Mouse (Mus musculus): ENCODE results near the gene Ppp1r21. TPM values are rescaled to one million over a fixed set of nuclear protein-coding genes. Genes with fewer than 3 reads are reported as not detected.

The Ppp1r21 gene
- total and polyA plus RNA-seq, 2 experiments from 2014 or later = 25.7 to 63.4 TPM

- Histone ChIP-seq H3K36me3 (ENCODE audit: insufficient read depth) (no peaks in the 10 kb centered on the region), H3K27me3 (ENCODE audit: insufficient read depth, low read length) (no peaks in the 10 kb centered on the region), H3K9ac (no peak overlapping the region), H3K9me3 (ENCODE audit: low read length) (no peaks in the 10 kb centered on the region), H3K4me2 (ENCODE audit: low read depth) (no peak overlapping the region), H3K4me1 (ENCODE audit: insufficient read depth) (no peaks in the 10 kb centered on the region), H3K4me3 (ENCODE audit: low read depth, low read length) (no peak overlapping the region), H3K27ac (ENCODE audit: low read depth, low read length) (no peak overlapping the region)
- no peak for TF ChIP-seq CTCF (IDR thresholded peaks at IDR 0.05; ENCODE audit: low read depth)
- ATAC-seq = no peak
- 73% methylated on average over 6 of the region's 6 CpGs for WGBS
- DNase-seq = no peak
Observed at GRCm38 (mm10) chr17:88613172-88613571, 83.3 kb downstream of the Ppp1r21 start.

- WGBS = 96% methylated on average over 3 of the region's 3 CpGs
- DNase-seq = no peak
- Histone ChIP-seq H3K9ac (no peak overlapping the region), H3K36me3 (ENCODE audit: insufficient read depth) (no peaks in the 10 kb centered on the region), H3K27me3 (ENCODE audit: insufficient read depth, low read length) (no peaks in the 10 kb centered on the region), H3K9me3 (ENCODE audit: low read length) (no peaks in the 10 kb centered on the region), H3K4me3 (ENCODE audit: low read depth, low read length) (no peak overlapping the region), H3K4me2 (ENCODE audit: low read depth) (no peak overlapping the region), H3K27ac (ENCODE audit: low read depth, low read length) (no peak overlapping the region), H3K4me1 (ENCODE audit: insufficient read depth) (no peaks in the 10 kb centered on the region)
- ATAC-seq = no peak
- no peak for TF ChIP-seq CTCF (IDR thresholded peaks at IDR 0.05; ENCODE audit: low read depth)
Observed at GRCm38 (mm10) chr17:88613721-88614120, 83.8 kb downstream of the Ppp1r21 start.

GRCm38 (mm10) chr17:88614234-88614633, 84.3 kb downstream of the Ppp1r21 start:
- TF ChIP-seq CTCF (IDR thresholded peaks at IDR 0.05; ENCODE audit: low read depth) = no peak
- no peak for DNase-seq
- H3K27ac ChIP-seq (ENCODE audit: low read depth, low read length) = no peak overlapping the region
- no peak overlapping the region for H3K4me2 ChIP-seq (ENCODE audit: low read depth)
- H3K27me3 ChIP-seq (ENCODE audit: insufficient read depth, low read length) = no peaks in the 10 kb centered on the region
- WGBS = 43% methylated on average over 3 of the region's 3 CpGs
- ATAC-seq = no peak
- no peaks in the 10 kb centered on the region for H3K4me1 ChIP-seq (ENCODE audit: insufficient read depth)
- no peak overlapping the region for H3K4me3 ChIP-seq (ENCODE audit: low read depth, low read length)
- no peak overlapping the region for H3K9ac ChIP-seq
- H3K36me3 ChIP-seq (ENCODE audit: insufficient read depth) = no peaks in the 10 kb centered on the region
- no peaks in the 10 kb centered on the region for H3K9me3 ChIP-seq (ENCODE audit: low read length)

DNA sequence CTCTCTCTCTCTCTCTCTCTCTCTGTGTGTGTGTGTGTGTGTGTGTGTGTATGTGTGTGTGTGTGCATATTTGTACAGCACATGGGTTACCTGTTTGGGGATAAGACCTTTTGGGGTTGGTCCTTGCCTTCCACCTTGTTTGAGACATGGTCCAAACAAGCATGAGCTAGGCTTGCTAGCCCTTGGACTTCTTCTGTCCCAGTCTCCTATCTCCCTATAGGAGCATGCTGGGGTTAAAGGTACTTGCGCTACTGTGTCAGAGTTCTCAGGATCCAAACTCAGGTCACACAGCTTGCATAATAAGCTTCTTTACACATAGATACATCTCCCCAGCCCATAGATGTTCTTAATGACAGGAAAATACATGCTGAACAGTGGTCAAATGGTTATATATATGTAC, 84.8 kb downstream of the Ppp1r21 start:
- no peak for TF ChIP-seq CTCF (IDR thresholded peaks at IDR 0.05; ENCODE audit: low read depth)
- H3K27ac ChIP-seq (ENCODE audit: low read depth, low read length) = no peak overlapping the region
- WGBS = 96% methylated on average over 1 of the region's 1 CpGs
- DNase-seq (no peak), ATAC-seq (no peak)
- H3K36me3 ChIP-seq (ENCODE audit: insufficient read depth) = no peaks in the 10 kb centered on the region
- H3K9me3 ChIP-seq (ENCODE audit: low read length) = no peaks in the 10 kb centered on the region
- H3K4me2 ChIP-seq (ENCODE audit: low read depth) = no peak overlapping the region
- no peaks in the 10 kb centered on the region for H3K4me1 ChIP-seq (ENCODE audit: insufficient read depth)
- no peak overlapping the region for H3K4me3 ChIP-seq (ENCODE audit: low read depth, low read length)
- no peak overlapping the region for H3K9ac ChIP-seq
- no peaks in the 10 kb centered on the region for H3K27me3 ChIP-seq (ENCODE audit: insufficient read depth, low read length)

DNA sequence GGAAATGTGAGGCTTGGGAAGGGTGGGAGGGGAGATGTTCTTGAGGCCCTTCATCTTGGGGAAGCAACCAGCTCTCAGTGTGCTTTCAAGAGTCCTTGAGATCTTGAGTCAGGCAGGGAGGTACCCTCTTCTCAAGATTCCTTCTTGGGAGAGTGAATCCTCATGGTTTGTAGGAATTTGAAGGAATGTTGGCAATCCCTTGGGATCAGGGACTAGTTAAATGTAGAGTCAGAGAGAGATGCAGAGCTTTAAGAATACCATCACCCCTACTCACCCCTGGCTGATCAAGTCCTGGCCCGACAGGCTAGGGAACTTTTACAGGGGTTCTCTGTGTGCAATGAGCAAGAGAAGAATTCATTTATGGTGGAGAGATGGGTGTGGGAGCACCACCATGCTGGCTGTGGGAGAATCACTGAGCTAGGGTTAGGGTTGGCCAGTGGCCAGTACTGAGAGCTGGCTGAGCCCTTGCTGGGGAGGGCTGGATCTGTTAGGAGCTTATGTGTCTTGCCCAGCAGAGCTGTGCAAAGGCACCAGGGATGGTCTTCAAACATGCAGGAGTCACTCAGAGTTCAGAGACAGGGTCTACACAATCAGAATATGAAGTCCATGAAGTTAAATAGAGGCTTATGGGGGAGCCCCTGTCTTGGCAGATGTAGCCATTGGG, 85.7 kb downstream of the Ppp1r21 start:
- H3K9ac ChIP-seq = no peak overlapping the region
- no peaks in the 10 kb centered on the region for H3K36me3 ChIP-seq (ENCODE audit: insufficient read depth)
- no peak overlapping the region for H3K4me2 ChIP-seq (ENCODE audit: low read depth)
- no peak overlapping the region for H3K27ac ChIP-seq (ENCODE audit: low read depth, low read length)
- no peak for ATAC-seq
- no peak for DNase-seq
- no peaks in the 10 kb centered on the region for H3K4me1 ChIP-seq (ENCODE audit: insufficient read depth)
- WGBS = 91% methylated on average over 1 of the region's 1 CpGs
- no peaks in the 10 kb centered on the region for H3K27me3 ChIP-seq (ENCODE audit: insufficient read depth, low read length)
- no peak overlapping the region for H3K4me3 ChIP-seq (ENCODE audit: low read depth, low read length)
- H3K9me3 ChIP-seq (ENCODE audit: low read length) = no peaks in the 10 kb centered on the region
- no peak for TF ChIP-seq CTCF (IDR thresholded peaks at IDR 0.05; ENCODE audit: low read depth)

DNA sequence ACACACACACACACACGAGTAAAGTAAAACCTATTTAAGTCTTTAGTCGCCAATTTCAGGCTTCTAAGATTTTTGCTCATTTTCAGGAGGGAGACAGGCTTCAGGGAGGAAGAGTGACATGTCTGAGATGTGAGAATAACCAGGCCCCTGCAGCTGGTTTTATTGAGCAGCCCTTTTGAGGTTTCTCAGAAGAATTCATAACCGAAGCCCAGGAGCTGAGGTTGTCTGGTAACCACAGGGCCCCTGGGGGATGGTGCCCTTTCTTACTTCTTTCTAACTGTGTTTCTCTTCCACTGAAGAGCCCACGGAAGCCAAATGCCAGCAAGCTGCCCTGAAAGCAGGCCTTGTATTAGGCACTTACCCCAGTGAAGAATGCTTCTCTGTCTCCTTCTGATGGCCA, 91.0 kb downstream of the Ppp1r21 start:
- TF ChIP-seq CTCF (IDR thresholded peaks at IDR 0.05; ENCODE audit: low read depth) = no peak
- Histone ChIP-seq H3K4me2 (ENCODE audit: low read depth) (no peak overlapping the region), H3K27ac (ENCODE audit: low read depth, low read length) (no peak overlapping the region), H3K4me1 (ENCODE audit: insufficient read depth) (no peaks in the 10 kb centered on the region), H3K27me3 (ENCODE audit: insufficient read depth, low read length) (no peaks in the 10 kb centered on the region), H3K9me3 (ENCODE audit: low read length) (no peaks in the 10 kb centered on the region), H3K4me3 (ENCODE audit: low read depth, low read length) (no peak overlapping the region), H3K36me3 (ENCODE audit: insufficient read depth) (no peaks in the 10 kb centered on the region), H3K9ac (no peak overlapping the region)
- no peak for DNase-seq
- no peak for ATAC-seq
- 88% methylated on average over 4 of the region's 4 CpGs for WGBS

DNA sequence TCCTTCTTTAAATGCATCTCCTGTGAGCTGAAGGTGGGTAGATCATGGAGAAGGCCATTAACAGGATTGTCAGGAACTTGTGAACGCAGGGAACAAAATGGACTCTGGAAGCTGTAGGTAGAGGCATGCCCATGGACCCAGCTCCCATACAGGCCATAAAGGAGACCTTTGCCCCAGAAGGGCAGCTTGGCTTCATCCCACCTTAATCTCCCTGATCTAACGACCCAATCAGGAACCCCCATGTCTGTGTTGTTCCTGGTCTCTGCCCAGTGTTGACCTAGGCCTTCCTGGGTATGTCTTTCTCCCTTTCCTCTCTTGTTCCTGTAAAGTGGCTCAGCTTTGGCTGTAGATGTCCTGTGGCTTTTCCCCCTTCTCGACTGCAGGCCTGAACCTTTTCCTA, 91.5 kb downstream of the Ppp1r21 start:
- no peak overlapping the region for H3K9ac ChIP-seq
- no peaks in the 10 kb centered on the region for H3K9me3 ChIP-seq (ENCODE audit: low read length)
- no peaks in the 10 kb centered on the region for H3K27me3 ChIP-seq (ENCODE audit: insufficient read depth, low read length)
- WGBS = 85% methylated on average over 3 of the region's 3 CpGs
- H3K4me3 ChIP-seq (ENCODE audit: low read depth, low read length) = no peak overlapping the region
- ATAC-seq (no peak), DNase-seq (no peak)
- no peak for TF ChIP-seq CTCF (IDR thresholded peaks at IDR 0.05; ENCODE audit: low read depth)
- H3K27ac ChIP-seq (ENCODE audit: low read depth, low read length) = no peak overlapping the region
- H3K4me1 ChIP-seq (ENCODE audit: insufficient read depth) = no peaks in the 10 kb centered on the region
- no peaks in the 10 kb centered on the region for H3K36me3 ChIP-seq (ENCODE audit: insufficient read depth)
- no peak overlapping the region for H3K4me2 ChIP-seq (ENCODE audit: low read depth)
